Mouse (Mus musculus): ENCODE data around the gene Hps3.
"Not testable (repeated sequence)": the region's sequence is repeated elsewhere in the genome, so short reads cannot be mapped to it uniquely, and the experiment has no call there.

Gene Hps3

DNA sequence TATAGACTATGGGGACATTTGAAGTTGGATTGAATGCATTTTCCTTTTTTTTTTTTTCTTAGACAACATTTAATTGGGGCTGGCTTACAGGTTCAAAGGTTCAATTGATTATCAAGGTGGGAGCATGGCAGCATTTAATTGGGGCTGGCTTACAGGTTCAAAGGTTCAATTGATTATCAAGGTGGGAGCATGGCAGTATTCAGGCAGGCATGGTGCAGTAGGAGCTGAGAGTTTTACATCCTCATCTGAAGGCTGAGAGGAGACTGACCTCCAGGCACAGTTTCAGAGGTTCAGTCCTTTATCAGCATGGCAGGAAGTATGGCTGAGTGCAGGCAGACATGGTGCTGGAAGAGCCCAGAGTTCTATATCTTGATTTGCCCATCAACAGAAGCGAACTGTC is 85.7 kb downstream of the Hps3 start:
- DNase-seq (ENCODE audit: extremely low read depth, low read depth): not testable (repeated sequence)

DNA sequence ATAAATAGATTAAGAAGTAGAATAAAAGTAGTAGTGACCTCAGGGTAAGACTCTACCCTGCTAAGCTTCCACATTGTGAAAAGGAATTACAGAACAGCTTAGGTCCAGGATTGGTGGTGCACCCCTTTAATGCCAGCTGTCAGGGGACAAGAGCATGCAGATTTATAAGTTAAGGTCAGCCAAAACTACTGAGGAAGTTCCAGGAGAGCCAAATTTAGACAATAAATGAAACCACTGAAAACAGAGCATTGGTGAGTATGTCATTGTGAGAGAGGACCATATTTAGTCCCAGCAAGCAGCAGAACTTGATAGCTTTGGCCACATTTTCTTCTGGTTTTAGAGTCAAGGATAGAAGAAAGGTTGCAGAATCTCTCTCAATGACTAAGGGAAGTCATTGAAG is 86.6 kb downstream of the Hps3 start:
- DNase-seq (ENCODE audit: extremely low read depth, low read depth): no peak
